Mouse (Mus musculus): ENCODE results near the gene Mrgpra1.

DNA sequence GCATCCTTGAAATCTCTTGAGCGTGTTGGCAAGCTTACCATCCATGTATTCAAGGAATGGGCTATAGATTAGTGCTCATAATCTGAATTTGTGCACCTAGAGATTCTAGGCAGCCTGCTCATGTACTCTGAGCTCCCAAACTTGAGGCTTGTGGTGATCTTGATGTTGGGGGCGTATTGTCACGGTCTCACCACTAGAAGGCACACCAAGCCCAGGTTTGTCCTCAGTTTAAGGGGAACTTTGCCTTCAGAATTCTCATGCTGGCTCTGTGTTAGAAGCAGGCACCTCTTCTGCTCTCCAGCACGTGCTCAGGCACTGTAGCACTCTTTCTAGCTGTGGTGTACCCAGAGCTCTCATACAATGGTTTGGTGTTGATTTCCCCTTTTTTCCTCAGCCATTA, 41.8 kb downstream of the Mrgpra1 start:
- TF ChIP-seq CTCF (IDR thresholded peaks at IDR 0.05; ENCODE audit: low read depth): 0 out of 2 replicates have a peak, but pooled peaks have one; percentile 16
- no peak for TF ChIP-seq EP300 (IDR thresholded peaks at IDR 0.05; ENCODE audit: low read depth)
